Mouse (Mus musculus): Measurements from ENCODE around the gene Cstf2t.

The Cstf2t gene

DNA sequence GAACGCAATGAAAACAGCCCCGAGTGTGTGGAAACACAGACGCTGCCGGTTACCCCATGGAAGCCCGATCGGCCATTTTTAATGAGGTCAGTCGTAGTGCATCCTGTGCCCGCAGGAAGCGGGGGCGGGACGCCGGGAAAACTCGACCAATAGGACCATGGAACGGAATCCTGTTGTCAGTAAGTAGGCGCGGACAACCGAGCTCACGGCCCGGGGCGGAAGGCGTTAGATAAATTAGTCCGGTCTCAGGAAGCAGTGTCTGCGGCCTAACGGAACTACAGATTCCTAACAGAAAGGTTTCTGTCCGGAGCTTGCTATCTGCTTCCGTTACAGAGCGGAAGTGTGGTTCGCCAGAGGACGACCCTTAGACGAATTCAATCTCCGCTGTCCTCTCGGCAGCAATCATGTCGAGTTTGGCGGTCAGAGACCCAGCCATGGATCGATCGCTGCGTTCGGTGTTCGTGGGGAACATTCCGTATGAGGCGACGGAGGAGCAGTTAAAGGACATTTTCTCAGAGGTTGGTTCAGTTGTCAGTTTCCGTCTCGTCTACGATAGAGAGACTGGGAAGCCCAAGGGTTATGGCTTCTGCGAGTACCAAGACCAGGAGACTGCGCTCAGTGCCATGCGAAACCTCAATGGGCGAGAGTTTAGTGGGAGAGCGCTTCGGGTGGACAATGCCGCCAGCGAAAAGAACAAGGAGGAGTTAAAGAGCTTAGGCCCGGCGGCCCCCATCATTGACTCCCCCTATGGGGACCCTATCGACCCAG is at the start of gene Cstf2t:
TSS of gene Cstf2t (plus strand) at position 176 of the 768 bp plus-strand sequence.
- peak; percentile 96 for DNase-seq (ENCODE audit: low spot score)

GRCm38 (mm10) chr19:31038951-31039350 is 43.7 kb upstream of the Cstf2t start:
- no peak for DNase-seq (ENCODE audit: low spot score)

- no peak for DNase-seq (ENCODE audit: low spot score)
These were observed 41.4 kb upstream of the Cstf2t start for GRCm38 (mm10) chr19:31040948-31041847.

DNA sequence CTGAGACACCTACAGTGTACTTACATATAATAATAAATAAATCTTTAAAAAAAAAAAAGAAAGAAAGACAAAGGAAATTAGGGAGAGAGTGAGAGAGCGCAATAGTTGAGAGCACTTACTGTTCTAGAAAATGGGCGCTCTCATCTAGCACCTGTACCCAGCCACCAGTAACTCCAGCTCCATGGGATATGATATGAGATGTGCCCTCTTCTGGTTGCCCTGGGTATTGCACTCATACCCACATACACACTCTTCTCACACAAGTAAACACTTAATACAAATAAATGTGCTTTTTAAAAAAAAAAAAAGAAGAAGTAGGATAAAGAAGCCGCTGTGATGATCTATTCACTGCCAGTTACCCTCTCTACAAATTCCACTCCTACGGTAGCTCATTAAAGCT is 36.0 kb upstream of the Cstf2t start:
- no peak for DNase-seq (ENCODE audit: low spot score)

DNA sequence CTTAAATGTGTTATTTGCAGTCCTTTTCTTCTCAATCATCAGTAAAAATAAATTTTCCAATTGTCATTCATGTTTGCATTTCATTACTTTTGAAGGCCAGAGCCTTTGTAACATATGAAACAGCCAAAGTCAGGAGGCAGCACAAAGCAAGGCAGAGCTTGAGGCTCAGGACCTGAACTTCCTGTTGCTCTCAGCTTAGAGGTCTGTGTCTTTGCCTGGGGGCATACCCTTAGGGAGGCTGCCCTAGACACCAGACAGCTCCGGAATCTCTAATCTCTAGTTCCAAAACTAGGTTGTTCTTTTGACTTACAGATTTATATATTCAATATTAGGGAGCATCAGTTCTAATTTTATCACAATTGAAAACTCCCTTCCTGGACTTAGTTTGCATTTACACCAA is 17.9 kb upstream of the Cstf2t start:
- no peak for DNase-seq (ENCODE audit: low spot score)

- no peak for DNase-seq (ENCODE audit: low spot score)
These were observed 17.3 kb upstream of the Cstf2t start for GRCm38 (mm10) chr19:31065206-31065781.

DNA sequence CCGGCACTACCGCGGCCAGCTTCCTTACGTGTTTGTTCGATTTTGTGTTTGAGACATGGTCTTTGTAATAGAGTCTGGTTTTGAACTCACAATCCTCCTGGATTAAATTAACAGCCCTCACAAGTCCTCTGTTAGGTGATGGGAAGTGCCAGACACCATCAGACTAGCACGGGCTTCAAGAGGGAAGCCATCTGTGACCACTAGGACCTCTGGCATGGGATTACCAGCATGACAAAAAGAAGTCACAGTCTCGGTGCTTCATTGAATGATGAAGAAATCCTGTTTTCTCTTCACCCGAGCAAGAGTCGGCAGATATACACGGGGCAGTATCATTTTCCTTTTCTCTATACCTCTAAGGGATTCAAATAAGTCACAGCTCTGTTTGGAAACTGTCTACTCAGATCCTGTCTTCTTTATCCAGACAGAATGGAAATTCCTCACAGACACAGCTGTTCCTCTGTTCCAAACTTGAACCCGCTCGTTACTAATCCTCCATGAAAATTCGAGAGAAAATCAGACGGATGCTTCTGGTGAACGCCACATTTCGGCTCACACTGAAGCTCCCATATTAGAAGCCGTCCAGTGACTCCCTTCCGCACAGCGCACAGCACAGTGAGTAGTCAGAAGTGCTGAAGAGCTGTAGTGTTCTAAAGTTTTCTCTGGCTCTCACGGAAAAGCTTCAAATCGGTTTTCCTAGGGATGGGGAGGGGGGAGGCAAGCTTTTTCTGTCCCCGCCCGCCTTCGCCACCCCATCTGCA is 8.5 kb upstream of the Cstf2t start:
- DNase-seq (ENCODE audit: low spot score) = no peak

- no peak for DNase-seq (ENCODE audit: low spot score)
These were observed 7.9 kb upstream of the Cstf2t start for GRCm38 (mm10) chr19:31074717-31075063.

DNA sequence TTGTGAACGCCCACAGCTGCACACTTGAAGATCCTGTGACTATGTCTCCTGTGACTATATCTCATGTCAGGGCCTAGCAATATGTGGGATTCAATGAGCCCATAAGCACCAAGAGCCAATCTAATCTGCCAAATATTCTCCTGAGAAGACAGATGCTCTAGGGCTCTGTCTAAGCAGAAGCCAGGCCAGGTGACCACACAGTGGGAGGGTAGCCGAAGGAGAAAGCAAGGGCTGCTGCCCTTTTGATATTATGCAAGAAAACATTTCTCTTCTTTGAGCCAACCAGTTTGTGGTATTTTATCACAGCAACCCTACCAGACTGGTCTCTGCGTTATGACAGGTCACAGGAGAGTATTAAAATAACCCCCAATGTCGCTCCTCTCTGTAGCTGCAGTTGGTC is 6.5 kb upstream of the Cstf2t start:
- DNase-seq (ENCODE audit: low spot score) = no peak

DNA sequence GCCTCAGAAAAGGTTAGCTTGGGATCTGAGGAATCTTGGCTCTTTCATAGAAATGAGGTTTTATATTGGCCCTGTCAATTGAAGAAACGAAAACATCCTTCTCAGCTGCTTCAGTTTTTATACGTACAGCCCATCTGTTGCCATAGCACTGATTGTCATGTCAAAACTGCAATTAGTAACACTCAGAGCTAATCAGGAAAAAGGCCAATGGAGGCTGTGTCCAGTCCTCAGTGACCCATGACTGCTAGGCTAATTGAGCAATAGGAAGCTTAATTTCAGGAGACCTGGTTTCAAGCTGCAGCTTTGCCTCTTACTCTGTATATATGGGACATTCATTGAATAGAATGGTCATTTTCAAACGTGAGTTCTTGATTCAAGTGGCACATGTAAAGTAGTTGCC is 4.4 kb upstream of the Cstf2t start:
- no peak for DNase-seq (ENCODE audit: low spot score)

- DNase-seq (ENCODE audit: low spot score) = no peak
These were observed 411 bp upstream of the Cstf2t start for GRCm38 (mm10) chr19:31082226-31082625.

DNA sequence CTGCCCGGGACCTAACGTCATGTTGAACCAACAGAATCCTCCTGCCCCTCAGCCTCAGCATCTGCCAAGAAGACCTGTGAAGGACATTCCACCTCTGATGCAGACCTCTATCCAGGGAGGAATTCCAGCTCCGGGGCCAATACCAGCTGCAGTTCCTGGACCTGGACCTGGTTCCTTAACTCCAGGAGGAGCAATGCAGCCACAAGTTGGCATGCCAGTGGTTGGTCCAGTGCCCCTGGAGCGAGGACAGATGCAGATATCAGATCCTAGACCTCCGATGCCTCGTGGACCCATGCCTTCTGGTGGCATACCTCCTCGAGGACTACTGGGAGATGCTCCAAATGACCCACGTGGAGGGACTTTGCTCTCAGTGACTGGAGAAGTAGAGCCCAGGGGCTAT is 1.1 kb downstream of the Cstf2t start:
- no peak for DNase-seq (ENCODE audit: low spot score)

- no peak for DNase-seq (ENCODE audit: low spot score)
These were observed 15.2 kb downstream of the Cstf2t start for GRCm38 (mm10) chr19:31097857-31098256.

DNA sequence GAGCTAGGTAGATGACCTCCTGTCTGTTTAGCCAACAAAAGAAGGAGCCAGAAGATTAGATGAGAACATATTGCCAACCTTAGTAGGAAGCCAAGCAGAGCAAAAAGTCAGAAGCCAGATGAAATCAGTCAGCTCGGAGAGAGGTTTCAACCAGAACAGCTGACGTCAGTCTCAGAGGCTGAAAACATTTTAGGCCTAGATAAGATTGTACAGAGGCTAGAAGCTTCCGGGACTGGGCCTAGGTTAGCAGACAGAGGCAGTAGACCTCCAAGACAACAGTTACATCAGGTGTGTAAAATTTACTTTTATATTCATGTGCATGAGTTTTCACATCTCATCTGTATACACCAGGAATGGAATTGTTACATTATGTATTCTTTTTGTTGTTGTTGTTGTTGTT is 16.7 kb downstream of the Cstf2t start:
- no peak for DNase-seq (ENCODE audit: low spot score)

- DNase-seq (ENCODE audit: low spot score) = no peak
These were observed 22.1 kb downstream of the Cstf2t start for GRCm38 (mm10) chr19:31104764-31105163.

- no peak for DNase-seq (ENCODE audit: low spot score)
These were observed 23.4 kb downstream of the Cstf2t start for GRCm38 (mm10) chr19:31106036-31106435.

DNA sequence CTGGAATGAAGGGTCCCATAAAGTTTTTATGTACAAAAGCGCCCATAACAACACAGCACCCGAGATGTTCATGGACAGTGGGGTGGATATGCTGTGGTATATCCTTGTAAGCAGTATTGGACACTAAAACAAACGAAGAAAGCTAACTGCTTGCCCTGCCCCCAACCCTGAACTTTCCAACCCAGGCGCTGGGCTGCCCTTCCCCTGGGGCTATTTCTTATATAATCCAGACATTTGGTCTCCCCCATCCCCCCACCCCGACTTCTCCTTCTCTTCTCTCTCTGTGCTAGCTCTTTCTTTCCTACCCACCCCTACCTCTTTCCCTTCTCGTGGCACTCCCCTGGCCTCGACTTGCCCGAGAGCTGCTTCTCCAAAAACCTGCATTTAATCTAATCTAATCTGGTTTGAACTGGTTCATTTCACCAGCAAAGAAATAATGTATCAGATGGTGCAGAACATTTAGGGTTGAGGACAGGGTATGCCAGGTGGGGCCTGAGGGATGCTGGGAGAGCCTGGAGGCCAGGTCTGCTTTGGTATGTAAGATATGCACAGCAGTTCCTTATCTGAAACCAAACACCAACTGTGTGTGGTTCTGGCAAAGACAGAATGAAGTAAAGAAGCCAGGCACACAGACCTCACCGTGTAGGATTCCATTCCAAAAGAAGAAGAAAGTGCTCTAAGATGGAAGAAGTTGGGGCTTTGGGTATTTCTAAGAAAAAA is 24.4 kb downstream of the Cstf2t start:
- no peak for DNase-seq (ENCODE audit: low spot score)

- no peak for DNase-seq (ENCODE audit: low spot score)
These were observed 32.1 kb downstream of the Cstf2t start for GRCm38 (mm10) chr19:31114690-31115089.

DNA sequence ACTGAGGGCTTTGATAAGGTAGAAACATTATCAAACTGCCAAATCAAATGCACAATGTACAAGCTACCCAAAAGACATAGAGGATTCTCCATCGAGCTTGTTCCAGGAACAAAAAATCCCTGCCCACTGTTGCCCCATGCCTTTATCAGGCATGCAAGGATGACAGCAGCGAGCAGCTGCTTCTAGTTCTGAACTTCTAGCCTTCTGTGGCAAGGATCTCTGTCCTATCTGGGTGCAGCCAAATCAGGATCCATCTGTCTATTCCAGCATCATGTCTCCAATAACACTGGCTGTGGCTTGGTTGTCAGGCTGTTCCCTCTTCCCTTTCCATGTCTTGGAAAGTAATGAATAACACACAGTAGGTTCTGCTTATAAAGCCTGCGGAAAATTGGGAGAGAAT is 42.0 kb downstream of the Cstf2t start:
- no peak for DNase-seq (ENCODE audit: low spot score)

DNA sequence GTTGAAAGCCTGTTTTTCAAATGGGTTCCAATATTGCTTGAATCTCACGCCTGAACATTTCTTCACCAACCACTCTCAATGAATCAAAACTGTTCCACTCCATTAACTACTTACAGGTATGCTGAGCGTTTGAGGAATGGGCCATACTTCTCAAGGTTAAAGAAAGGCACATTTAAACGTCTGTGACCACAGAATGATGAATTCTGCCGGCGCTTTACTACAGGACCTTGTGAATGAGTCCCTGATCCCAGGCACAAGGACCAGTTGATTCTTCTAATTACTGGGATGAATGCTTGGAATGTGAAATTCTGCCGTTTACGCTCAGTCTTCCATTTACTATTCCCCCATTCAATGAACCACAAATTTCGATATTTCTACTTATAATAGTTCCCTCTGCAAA is 50.0 kb downstream of the Cstf2t start:
- no peak for DNase-seq (ENCODE audit: low spot score)

DNA sequence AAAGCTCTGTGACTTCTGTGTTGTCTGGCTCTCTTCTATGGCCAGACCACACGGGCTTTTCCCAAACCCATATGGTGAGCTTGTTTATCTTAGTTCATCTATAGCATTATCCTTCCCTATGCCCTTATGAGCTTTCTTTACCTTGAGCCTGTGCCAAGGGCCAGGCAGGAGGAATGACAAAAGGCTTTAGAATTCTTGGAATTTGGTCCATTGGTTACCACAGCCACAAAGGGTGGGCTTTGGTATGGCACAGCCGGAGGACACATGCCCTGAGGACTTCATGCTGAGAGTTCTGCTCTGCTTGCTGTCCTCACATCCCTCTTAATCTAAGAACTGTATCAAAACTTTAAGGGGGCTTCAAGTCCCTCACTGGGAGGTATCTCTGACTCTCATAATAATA is 53.7 kb downstream of the Cstf2t start:
- DNase-seq (ENCODE audit: low spot score) = no peak
